Mouse (Mus musculus): ENCODE data around the gene Dtnbp1. TPM values are rescaled to one million over a fixed set of nuclear protein-coding genes. Genes with fewer than 3 reads are reported as not detected.

The Dtnbp1 gene
- polyA plus RNA-seq, 1 experiment = 24.2 TPM

DNA sequence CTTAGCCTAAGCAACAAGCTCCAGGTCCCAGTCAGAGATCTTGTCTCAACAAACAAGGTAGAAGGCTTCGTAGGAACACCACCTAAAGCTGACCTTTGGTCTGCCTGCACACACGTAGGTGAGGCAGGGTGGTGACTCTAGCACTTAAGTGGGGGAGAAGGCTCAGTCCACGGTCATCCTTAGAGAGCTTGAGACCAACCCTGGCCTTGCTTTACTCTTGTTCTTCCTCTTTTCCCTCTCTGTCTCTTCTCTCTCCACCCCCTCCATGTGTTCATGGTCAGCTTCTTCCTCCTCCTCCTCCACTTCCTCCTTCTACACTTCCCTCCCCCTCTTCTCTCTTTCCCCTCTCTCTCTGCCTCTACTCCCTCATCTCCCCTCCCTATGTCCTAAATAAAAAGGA, 64.3 kb downstream of the Dtnbp1 start:
- no peak for TF ChIP-seq GATA1 (IDR thresholded peaks at IDR 0.05; ENCODE audit: low read length)

GRCm38 (mm10) chr13:44933575-44933974, 68.4 kb downstream of the Dtnbp1 start:
- TF ChIP-seq GATA1 (IDR thresholded peaks at IDR 0.05; ENCODE audit: low read length) = no peak

DNA sequence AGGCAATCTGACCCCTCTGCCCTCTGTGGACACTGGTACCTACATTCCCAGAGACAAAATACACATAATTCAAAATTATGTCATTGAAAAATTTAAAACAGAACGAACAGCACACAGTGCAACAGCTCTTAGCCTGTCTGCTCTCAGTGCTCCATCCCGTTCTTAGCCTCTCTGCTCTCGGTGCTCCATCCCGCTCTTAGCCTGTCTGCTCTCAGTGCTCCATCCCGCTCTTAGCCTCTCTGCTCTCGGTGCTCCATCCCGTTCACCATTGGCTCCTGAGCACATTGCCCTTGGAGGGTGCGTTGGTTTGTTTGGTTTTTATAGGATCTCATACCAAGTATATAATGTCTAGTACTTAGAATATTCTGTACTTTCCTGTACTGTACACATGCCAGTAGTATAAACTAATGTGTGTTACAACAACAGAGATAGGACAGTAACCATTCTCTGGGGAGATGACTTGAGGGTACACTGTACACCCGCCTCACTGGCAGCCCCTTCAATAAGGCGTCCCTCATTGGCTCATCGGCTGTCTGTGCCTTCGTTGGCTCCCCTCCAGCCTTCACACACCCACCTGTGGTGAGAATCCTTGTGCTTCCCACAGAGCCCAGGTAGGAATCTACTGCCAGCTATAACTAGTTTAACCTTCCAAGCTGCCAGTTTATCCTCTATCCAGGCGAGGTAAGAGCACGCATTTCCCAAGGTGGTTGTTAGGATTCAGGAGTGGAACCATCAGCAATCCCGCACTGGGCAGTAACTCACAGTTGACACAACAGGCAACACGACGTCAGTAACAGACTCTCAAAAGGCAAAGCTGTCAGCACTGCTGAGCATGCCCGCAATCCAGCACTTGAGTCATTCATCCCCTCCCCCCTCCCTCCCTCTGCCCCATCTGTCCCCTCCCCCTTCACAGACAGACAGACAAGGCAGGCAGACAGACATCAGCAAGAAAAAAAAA, 69.4 kb downstream of the Dtnbp1 start:
- no peak for TF ChIP-seq GATA1 (IDR thresholded peaks at IDR 0.05; ENCODE audit: low read length)

DNA sequence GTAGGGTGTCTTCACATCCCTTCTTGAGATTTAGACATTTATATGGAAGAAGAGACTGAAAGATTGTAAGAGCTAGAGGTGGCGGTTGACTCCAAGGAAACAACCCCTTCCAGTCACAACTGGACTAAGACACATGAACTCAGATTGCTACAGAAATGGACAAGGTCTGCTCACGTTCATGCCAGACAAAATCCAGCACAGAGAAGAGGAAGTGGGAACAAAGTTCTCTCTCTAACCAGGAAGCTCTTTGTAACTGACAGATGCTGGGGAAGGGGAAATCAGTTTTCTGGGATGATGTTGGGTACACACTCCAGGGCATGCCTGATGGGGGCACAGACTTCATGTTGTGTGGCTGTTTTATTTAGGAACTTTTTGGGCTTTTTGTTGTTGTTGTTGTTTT, 75.6 kb downstream of the Dtnbp1 start:
- no peak for TF ChIP-seq GATA1 (IDR thresholded peaks at IDR 0.05; ENCODE audit: low read length)

GRCm38 (mm10) chr13:44925173-44925572, 76.8 kb downstream of the Dtnbp1 start:
- no peak for TF ChIP-seq GATA1 (IDR thresholded peaks at IDR 0.05; ENCODE audit: low read length)

- no peak for TF ChIP-seq GATA1 (IDR thresholded peaks at IDR 0.05; ENCODE audit: low read length)
These were observed 77.9 kb downstream of the Dtnbp1 start for GRCm38 (mm10) chr13:44924042-44924441.

DNA sequence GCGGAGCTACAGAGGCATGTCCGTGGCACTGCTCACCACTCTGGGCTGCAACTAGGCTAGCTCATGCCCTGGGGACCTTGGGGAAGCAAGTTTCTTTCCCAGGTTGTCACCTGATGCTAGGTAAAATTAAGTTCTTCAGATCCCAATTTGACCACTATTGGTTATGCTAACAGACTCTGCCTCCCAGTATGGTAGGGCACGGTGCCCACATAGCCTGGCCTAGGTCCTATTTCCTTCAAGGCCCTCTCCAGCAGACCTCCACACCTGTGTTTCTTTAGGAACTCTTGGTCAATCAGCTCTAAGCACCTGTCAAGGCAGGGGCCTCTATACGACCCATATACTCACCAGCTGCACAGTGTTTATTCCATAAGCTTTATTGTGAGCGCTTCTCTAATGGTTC, 80.2 kb downstream of the Dtnbp1 start:
- TF ChIP-seq GATA1 (IDR thresholded peaks at IDR 0.05; ENCODE audit: low read length) = no peak

DNA sequence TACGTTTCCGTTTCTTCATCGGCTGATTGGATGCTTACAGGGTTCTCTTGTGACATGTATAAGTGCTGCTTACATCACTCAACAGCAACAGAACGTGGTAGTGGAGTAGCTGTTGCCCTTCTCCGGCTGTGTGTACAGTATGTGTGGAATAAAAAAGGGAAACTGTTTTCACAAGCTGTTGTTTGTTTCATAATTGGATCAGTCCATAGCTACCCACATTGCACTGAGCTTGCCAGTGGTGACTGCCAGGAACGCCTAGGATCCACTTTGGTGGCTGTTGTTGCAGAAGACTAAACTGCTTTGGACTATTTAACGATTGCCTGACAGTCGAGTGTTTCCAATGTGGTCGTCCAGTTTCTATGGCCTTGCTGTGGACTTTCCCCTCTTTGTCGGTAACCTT, 80.9 kb downstream of the Dtnbp1 start:
- no peak for TF ChIP-seq GATA1 (IDR thresholded peaks at IDR 0.05; ENCODE audit: low read length)

DNA sequence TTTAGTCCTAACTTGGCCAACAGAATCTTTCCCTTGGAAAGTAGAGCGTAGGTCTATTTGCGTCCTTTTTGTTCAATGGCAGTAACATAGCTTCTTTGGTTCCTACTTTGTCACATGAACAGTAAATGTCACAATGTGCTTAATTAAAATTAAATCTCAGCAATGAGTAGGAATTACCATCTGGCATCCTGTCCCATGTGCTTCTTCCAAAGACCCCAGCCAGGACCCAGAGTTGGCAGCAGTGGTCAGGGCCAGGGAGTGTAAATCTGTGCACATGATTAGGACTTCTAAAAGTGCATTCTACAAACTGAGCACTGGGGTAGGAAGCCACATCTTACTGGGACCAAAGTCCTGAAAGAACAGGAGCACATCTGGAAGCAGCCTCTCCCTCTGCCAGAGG, 83.7 kb downstream of the Dtnbp1 start:
- TF ChIP-seq GATA1 (IDR thresholded peaks at IDR 0.05; ENCODE audit: low read length) = no peak

DNA sequence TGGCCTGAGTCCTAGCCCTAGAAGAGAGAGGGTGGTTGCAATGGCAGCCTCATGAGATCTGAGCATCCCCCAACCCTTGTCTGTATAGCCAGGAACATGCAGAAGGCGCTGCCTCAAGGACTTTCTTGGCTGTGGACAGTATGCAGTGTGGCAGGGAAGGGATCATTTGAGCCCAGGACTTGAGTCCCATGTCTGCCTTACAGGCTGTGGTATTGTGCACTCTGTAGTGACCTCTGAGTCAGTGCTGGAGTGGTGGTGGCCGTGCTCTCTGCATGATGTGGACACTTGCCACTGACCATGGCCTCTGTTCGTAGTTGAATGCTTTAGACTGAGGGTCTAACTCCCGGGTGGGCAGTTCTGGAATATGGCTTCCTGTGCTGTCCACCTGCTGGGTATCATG, 84.7 kb downstream of the Dtnbp1 start:
- TF ChIP-seq GATA1 (IDR thresholded peaks at IDR 0.05; ENCODE audit: low read length) = no peak

GRCm38 (mm10) chr13:44915945-44916344, 86.0 kb downstream of the Dtnbp1 start:
- TF ChIP-seq GATA1 (IDR thresholded peaks at IDR 0.05; ENCODE audit: low read length) = no peak

GRCm38 (mm10) chr13:44915382-44915781, 86.6 kb downstream of the Dtnbp1 start:
- TF ChIP-seq GATA1 (IDR thresholded peaks at IDR 0.05; ENCODE audit: low read length) = peak; percentile 40

DNA sequence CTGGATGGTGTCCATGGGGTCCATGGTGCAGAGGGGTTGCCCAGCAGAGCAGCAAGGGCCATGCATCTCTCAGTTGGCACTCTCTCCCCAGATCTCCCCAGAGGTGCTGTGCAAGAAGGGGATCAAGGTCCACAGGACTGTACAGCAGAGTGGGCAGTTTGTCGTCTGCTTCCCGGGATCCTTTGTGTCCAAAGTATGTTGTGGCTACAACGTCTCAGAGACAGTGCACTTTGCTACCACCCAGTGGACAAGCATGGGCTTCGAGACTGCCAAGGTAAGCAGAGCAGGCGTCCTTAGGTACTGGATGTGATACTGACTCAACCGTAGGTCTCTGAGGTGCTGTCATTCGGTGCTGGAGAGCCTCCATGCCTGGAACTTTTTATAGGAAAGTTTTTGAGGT, 88.4 kb downstream of the Dtnbp1 start:
- TF ChIP-seq GATA1 (IDR thresholded peaks at IDR 0.05; ENCODE audit: low read length) = no peak

DNA sequence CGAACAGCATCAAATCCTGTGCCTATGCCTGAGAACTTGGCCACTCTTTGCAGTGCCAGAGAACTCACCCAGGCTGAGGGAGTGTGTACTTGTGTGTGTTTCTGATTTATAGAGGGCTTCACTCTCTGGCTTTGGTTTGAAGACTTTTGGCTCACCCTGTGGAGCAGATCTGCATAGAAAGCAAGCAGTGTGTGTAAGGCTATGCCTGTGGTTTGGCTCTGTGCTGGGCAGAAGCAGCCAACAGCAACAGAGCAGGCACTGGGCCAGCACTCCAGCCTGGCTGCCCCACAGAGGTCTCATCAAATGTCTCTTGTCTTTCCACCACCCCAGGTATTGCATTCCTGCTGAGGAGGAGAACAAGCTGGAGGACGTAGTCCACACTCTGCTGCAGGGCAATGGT, 89.1 kb downstream of the Dtnbp1 start:
- no peak for TF ChIP-seq GATA1 (IDR thresholded peaks at IDR 0.05; ENCODE audit: low read length)

DNA sequence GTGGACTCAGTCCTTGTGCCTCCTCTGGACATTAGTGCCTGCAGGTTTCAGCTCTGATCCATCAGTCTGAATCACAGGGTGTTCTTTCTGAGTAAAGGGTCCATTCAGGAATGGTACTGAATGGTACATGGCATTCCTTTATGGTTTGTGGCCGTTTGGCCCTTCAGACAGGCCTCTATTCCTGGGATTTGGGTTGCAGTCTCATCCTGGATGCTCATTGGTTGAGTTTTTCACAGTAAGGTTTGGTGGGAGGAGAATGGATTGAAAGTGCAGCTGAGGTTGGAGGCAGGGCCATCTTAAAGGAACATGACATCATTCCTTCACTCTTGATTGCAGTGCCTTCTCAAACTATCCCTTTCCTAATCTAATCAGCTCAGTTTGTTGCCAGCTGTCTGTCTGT, 93.2 kb downstream of the Dtnbp1 start:
- TF ChIP-seq GATA1 (IDR thresholded peaks at IDR 0.05; ENCODE audit: low read length) = no peak

- TF ChIP-seq GATA1 (IDR thresholded peaks at IDR 0.05; ENCODE audit: low read length) = no peak
These were observed 94.2 kb downstream of the Dtnbp1 start for GRCm38 (mm10) chr13:44907702-44908101.

GRCm38 (mm10) chr13:44906141-44906540, 95.8 kb downstream of the Dtnbp1 start:
- TF ChIP-seq GATA1 (IDR thresholded peaks at IDR 0.05; ENCODE audit: low read length) = no peak
